Mouse (Mus musculus) embryo, embryonic 11.5 days (tissue): ENCODE measurements around the gene Rc3h2.
A peak's percentile ranks its signal among the peaks of the same experiment; 100 is the strongest.

ENCODE experiments used
- DNase-seq: peaks from one replicate; pipeline ENCODE4 v3.0.0-alpha.2; 2012; ENCODE audit warnings: low read depth, low spot score

Gene Rc3h2

DNA sequence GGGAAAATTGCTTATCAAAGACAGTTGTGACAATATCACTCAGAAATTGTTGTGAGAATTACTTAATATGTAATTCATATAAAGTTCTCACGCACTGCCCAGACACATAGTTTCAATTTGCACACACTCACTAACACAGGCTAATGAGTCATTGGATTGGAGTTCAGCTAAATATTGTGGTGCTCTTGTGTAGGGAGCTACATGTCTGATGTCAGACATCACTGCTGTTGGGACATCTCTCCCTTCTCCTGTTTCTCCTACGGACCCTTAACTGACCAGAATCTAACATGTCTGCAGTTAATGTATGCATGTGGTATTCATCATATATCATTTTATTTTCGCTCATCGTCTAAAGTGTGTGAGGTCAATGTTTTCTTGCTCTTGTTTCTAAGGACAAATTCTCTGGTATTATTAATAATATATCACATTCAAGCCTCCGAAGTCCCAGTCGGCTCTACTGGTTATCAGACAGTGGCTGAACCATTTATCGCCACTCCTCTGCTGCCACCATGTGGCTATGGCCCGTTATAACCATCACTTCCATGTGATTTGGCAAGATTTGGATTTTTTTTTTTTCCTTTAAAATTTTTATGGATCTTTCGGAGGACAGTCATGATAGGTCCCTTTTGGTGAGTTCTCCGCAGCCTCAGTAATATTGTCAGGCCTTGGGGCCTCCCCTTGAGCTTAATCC lies 84.1 kb downstream of the Rc3h2 start:
- DNase-seq, result peak; percentile 35

DNA sequence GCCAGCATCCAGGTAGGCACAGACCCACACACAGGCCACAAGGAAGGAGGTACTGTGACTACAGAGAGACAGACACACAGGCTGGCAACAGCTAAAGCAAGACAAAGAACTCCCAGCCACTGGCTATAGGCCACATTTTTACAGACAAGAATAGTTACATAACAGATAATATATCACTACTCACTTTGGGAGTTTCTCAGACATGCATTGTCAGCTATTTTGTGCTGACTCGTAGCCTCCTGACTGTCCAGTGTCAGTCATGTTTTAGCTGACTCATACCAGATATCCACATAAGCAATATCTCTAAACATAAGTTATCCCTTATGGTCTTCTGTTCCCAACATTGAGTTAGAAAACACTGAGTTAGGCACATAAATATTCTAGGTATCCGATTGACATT lies 89.4 kb downstream of the Rc3h2 start:
- DNase-seq, result no peak

DNA sequence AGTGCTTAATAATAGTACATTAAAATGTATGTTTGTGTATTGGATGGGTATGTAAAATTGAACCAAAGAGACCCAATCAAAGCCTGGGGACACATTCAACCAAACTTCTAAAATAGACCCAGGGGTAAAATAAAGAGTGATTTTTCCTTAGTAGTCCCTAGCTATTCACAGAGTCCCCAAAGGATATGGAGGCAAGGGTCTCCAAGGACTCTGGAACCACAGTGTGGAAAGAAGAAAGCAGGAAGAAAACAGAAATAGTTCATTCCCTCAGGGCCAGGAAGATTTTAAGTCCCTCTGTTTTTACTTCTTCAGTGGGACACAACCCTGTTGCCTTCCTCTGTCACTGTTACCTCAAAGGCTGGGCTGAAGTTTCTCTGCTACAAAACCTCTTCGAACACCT lies 96.5 kb downstream of the Rc3h2 start, which contains the start of gene Olfr368:
Gene Olfr368, plus strand, starts transcription at position 301 of the 400 bp plus-strand sequence.
- DNase-seq, result no peak
